Mouse (Mus musculus): Measurements from ENCODE around the gene Dpm2. TPM values are rescaled to one million over a fixed set of nuclear protein-coding genes. Genes with fewer than 3 reads are reported as not detected.

Dpm2 gene
- polyA plus RNA-seq, 1 experiment: 153 TPM

- Histone ChIP-seq H3K4me3 (ENCODE audit: insufficient read depth, low read length) (peak overlapping the region; percentile 67), H3K27ac (ENCODE audit: insufficient read depth, low read length) (peak overlapping the region; percentile 99), H3K4me1 (ENCODE audit: control insufficient read depth, insufficient read depth, low read length) (peaks cover 4% of the 10 kb centered on the region; the same call in 1 of the 2 replicates)
- TF ChIP-seq CTCF (IDR thresholded peaks at IDR 0.05; ENCODE audit: extremely low read depth, insufficient read depth, low read length) (no peak), POLR2A (IDR thresholded peaks at IDR 0.05; ENCODE audit: extremely low read depth, insufficient read depth, low read length) (no peak)
These were observed 35.1 kb upstream of the Dpm2 start for GRCm38 (mm10) chr2:32535501-32535991.

DNA sequence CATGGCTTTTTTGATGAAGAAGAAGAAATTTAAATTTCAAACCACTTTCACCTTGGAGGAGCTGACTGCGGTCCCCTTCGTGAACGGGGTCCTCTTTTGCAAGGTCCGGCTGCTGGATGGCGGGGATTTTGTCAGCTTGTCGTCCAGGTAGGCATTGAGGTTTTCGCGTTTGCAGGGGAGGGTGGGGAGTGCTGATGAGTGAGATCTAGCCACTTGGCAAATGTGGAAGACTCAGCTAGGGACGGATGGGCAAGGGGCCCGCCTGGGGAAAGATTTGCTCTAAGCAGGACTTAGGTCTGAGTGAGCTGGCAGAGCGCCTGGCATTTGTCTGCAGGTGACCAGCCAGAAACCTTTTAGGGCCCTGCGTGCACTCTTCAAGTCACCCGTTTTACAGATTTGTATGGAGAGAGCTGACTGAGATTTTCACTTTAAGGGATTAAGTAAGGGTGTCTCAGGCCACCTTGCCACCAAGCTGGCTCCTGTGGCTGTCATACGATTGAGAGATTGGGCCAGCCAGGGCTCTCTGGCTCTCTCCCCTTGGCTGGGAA lies 34.5 kb upstream of the Dpm2 start:
- Histone ChIP-seq H3K4me3 (ENCODE audit: insufficient read depth, low read length) (peak overlapping the region; percentile 67), H3K4me1 (ENCODE audit: control insufficient read depth, insufficient read depth, low read length) (peaks cover 4% of the 10 kb centered on the region; the same call in 1 of the 2 replicates), H3K27ac (ENCODE audit: insufficient read depth, low read length) (peak overlapping the region; percentile 99; the same call in 1 of the 2 replicates)
- TF ChIP-seq POLR2A (IDR thresholded peaks at IDR 0.05; ENCODE audit: extremely low read depth, insufficient read depth, low read length) (no peak), CTCF (IDR thresholded peaks at IDR 0.05; ENCODE audit: extremely low read depth, insufficient read depth, low read length) (no peak)

DNA sequence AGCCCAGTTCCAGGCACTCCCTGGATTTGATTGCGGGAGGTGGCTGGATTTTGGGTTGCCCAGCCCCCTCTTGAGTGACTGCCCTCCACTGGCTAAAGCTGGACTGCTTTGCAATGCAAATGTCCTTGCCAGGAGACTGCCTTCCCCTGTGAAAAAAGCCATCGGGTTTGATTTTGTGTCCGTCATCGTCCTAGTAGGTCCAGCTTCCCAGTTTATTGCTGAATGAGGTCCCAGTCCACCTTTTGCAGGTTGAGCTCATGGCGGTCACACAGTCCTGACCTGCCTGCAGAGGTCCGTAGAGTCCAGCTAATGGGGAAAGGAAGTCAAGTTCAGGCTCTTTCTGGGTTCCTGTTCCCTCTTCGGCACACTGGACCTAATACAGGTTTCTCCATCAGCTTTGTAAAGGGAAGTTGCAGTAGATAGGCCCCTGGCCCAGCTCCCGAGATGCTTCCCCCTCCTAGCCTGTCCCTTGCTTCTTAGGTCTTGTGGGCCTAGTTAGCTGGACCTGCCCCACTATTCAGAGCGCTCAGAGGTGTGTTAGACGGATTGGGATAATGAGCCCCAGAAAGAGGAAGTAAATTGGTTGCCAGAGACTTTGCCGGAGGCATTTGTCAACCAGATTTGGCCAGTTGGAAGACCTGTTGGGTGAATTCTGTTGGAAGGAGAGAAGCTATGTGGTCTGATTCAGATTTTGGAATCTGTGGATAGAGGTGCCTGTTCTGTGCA lies 33.9 kb upstream of the Dpm2 start:
- TF ChIP-seq POLR2A (IDR thresholded peaks at IDR 0.05; ENCODE audit: extremely low read depth, insufficient read depth, low read length) (0 out of 2 replicates have a peak, but pooled peaks have one; percentile 12), CTCF (IDR thresholded peaks at IDR 0.05; ENCODE audit: extremely low read depth, insufficient read depth, low read length) (no peak)
- H3K27ac ChIP-seq (ENCODE audit: insufficient read depth, low read length): peak overlapping the region; percentile 99; the same call in 1 of the 2 replicates
- H3K4me1 ChIP-seq (ENCODE audit: control insufficient read depth, insufficient read depth, low read length): peaks cover 4% of the 10 kb centered on the region; the same call in 1 of the 2 replicates
- peak overlapping the region; percentile 67 for H3K4me3 ChIP-seq (ENCODE audit: insufficient read depth, low read length)

GRCm38 (mm10) chr2:32537360-32537905 lies 33.2 kb upstream of the Dpm2 start:
- Histone ChIP-seq H3K4me3 (ENCODE audit: insufficient read depth, low read length) (peak overlapping the region; percentile 67), H3K27ac (ENCODE audit: insufficient read depth, low read length) (no peak overlapping the region), H3K4me1 (ENCODE audit: control insufficient read depth, insufficient read depth, low read length) (peaks cover 4% of the 10 kb centered on the region; the same call in 1 of the 2 replicates)
- TF ChIP-seq POLR2A (IDR thresholded peaks at IDR 0.05; ENCODE audit: extremely low read depth, insufficient read depth, low read length): no peak
- TF ChIP-seq CTCF (IDR thresholded peaks at IDR 0.05; ENCODE audit: extremely low read depth, insufficient read depth, low read length): no peak

DNA sequence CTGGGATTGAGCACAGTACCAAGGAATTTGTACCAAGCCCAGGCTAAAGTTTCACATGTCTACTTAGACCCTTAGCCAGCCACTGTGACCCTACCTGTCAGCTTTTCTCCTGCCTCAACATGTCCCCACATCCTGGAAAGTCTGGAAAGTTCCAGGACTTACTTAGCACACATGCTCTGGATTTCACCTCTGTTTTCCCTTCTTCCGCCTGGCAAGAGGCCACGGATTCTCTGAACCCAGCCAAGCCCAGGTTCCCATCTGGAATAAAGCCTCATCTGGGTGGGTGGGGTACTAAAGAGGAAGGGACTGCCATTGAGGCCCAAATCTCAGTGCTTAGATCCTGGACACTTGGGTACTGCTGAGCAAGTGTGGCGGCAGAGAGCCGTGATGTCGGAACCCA lies 32.7 kb upstream of the Dpm2 start:
- peaks cover 4% of the 10 kb centered on the region; the same call in 1 of the 2 replicates for H3K4me1 ChIP-seq (ENCODE audit: control insufficient read depth, insufficient read depth, low read length)
- TF ChIP-seq POLR2A (IDR thresholded peaks at IDR 0.05; ENCODE audit: extremely low read depth, insufficient read depth, low read length) (no peak), CTCF (IDR thresholded peaks at IDR 0.05; ENCODE audit: extremely low read depth, insufficient read depth, low read length) (no peak)
- no peak overlapping the region for H3K27ac ChIP-seq (ENCODE audit: insufficient read depth, low read length)
- peak overlapping the region; percentile 67 for H3K4me3 ChIP-seq (ENCODE audit: insufficient read depth, low read length)

DNA sequence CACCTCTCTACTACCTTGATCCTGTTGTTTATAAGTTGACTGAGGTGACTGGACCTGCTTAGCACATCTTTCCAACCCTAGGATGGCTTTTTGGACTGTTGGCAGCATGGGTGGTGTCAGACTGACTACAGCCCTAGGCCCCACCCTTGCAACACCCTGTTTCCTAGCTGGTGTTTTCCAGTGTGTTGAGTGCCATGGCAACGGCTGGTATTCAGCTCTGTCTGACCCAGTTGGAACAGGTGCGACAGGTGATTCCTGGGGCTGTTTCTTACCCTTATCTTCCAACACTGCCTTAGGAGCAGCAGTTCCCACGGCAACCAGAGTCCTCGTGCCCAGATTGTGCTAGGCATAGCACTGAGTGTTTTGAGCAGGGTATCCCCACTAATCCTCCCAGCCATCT lies 32.2 kb upstream of the Dpm2 start:
- H3K4me1 ChIP-seq (ENCODE audit: control insufficient read depth, insufficient read depth, low read length): peaks cover 4% of the 10 kb centered on the region; the same call in 1 of the 2 replicates
- H3K4me3 ChIP-seq (ENCODE audit: insufficient read depth, low read length): peak overlapping the region; percentile 67; the same call in 1 of the 2 replicates
- no peak overlapping the region for H3K27ac ChIP-seq (ENCODE audit: insufficient read depth, low read length)
- TF ChIP-seq CTCF (IDR thresholded peaks at IDR 0.05; ENCODE audit: extremely low read depth, insufficient read depth, low read length) (no peak), POLR2A (IDR thresholded peaks at IDR 0.05; ENCODE audit: extremely low read depth, insufficient read depth, low read length) (no peak)

- Histone ChIP-seq H3K27ac (ENCODE audit: insufficient read depth, low read length) (no peak overlapping the region), H3K4me3 (ENCODE audit: insufficient read depth, low read length) (no peak overlapping the region), H3K4me1 (ENCODE audit: control insufficient read depth, insufficient read depth, low read length) (peaks cover 4% of the 10 kb centered on the region; the same call in 1 of the 2 replicates)
- no peak for TF ChIP-seq CTCF (IDR thresholded peaks at IDR 0.05; ENCODE audit: extremely low read depth, insufficient read depth, low read length)
- TF ChIP-seq POLR2A (IDR thresholded peaks at IDR 0.05; ENCODE audit: extremely low read depth, insufficient read depth, low read length): no peak
These were observed 31.1 kb upstream of the Dpm2 start for GRCm38 (mm10) chr2:32539452-32539981.

- Histone ChIP-seq H3K27ac (ENCODE audit: insufficient read depth, low read length) (0 out of 2 replicates have a peak overlapping the region, but pooled peaks have one; percentile 32), H3K4me1 (ENCODE audit: control insufficient read depth, insufficient read depth, low read length) (peaks cover 4% of the 10 kb centered on the region; the same call in 1 of the 2 replicates)
These were observed 29.2 kb upstream of the Dpm2 start for GRCm38 (mm10) chr2:32541333-32541908.

More at GRCm38 (mm10) chr2:32541333-32541908, 29.2 kb upstream of the Dpm2 start:
- no peak for TF ChIP-seq CTCF (IDR thresholded peaks at IDR 0.05; ENCODE audit: extremely low read depth, insufficient read depth, low read length)
- no peak for TF ChIP-seq POLR2A (IDR thresholded peaks at IDR 0.05; ENCODE audit: extremely low read depth, insufficient read depth, low read length)
- H3K4me3 ChIP-seq (ENCODE audit: insufficient read depth, low read length): no peak overlapping the region

All from cortical plate, adult 2 months (tissue).